Mouse (Mus musculus): Measurements from ENCODE around the gene Gm9736.

DNA sequence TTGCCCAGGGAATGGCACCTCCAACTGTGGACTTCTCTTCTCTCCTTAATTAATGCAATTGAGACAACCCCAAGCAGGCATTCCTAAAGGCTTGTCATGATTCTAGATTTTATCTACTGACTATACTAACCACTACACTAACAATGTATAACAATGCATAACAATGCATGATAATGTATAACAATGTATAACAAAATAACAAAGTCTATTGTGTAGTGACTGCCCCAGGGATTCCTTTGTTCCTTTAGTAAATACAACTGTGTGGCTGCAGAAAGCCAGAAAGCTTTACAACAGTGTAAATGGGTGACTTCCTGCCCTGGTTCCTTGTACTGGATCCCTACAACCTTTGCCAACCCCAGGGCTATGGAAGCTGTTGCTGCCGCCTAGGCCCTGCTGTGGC, 15.2 kb downstream of the Gm9736 start:
- TF ChIP-seq POLR2A (IDR thresholded peaks at IDR 0.05; ENCODE audit: control insufficient read depth, extremely low read depth, insufficient read depth, low read length, poor library complexity) = no peak
- TF ChIP-seq CTCF (IDR thresholded peaks at IDR 0.05; ENCODE audit: borderline replicate concordance, control insufficient read depth, extremely low read depth, insufficient read depth, low read length, poor library complexity) = no peak

All from thymus, adult 2 months (tissue).